Mouse (Mus musculus) MEL (cell line): Measurements from ENCODE around the gene Tbck. TPM values are rescaled to one million over a fixed set of nuclear protein-coding genes. Genes with fewer than 3 reads are reported as not detected.
A peak's percentile ranks its signal among the peaks of the same experiment; 100 is the strongest.

Experiments
- DNase-seq: peaks from one replicate; pipeline ENCODE4 v3.0.0; 2011; ENCODE audit warnings: low read depth, low spot score
- H3K27ac ChIP-seq: 2 replicates; pipeline ENCODE4 v1.5.1; 2012; ENCODE audit warnings: low read depth, mild to moderate bottlenecking, control low read depth, low read length, moderate library complexity; ENCODE audit not compliant: control insufficient read depth
- H3K27me3 ChIP-seq, 2 experiments: fragments of 150-350 bp in 1 of 2; sonication (generic) in 1 of 2; 2 replicates each; pipeline ENCODE4 v1.6.1; 2012; ENCODE audit warnings: low read length in 2 of 2, mild to moderate bottlenecking in 2 of 2, improper control_type of control experiment in 1 of 2, moderate library complexity in 1 of 2; ENCODE audit not compliant: insufficient read depth in 2 of 2, control insufficient read depth in 1 of 2
- H3K36me3 ChIP-seq, 2 experiments: 2 replicates each; pipeline ENCODE4 v1.6.1; 2012 to 2014; ENCODE audit warnings: low read length in 2 of 2, improper control_type of control experiment in 1 of 2, inconsistent platforms in 1 of 2, mild to moderate bottlenecking in 1 of 2; ENCODE audit not compliant: insufficient read depth in 2 of 2, control insufficient read depth in 1 of 2
- H3K4me1 ChIP-seq, 2 experiments: fragments of 150-350 bp in 1 of 2; sonication (generic) in 1 of 2; 2 replicates each; pipeline ENCODE4 v1.6.1; 2012; ENCODE audit warnings: low read length in 2 of 2, improper control_type of control experiment in 1 of 2, mild to moderate bottlenecking in 1 of 2; ENCODE audit not compliant: insufficient read depth in 2 of 2, control insufficient read depth in 1 of 2
- H3K4me3 ChIP-seq, 2 experiments: fragments of 150-350 bp in 1 of 2; sonication (generic) in 1 of 2; 2 replicates each; pipeline ENCODE4 v1.5.1; 2012; ENCODE audit warnings: low read depth in 2 of 2, low read length in 2 of 2, mild to moderate bottlenecking in 2 of 2, moderate library complexity in 2 of 2, control low read depth in 1 of 2, improper control_type of control experiment in 1 of 2; ENCODE audit not compliant: control insufficient read depth in 1 of 2, insufficient read depth in 1 of 2
- H3K79me2 ChIP-seq: 2 replicates; pipeline ENCODE4 v1.6.1; 2012; ENCODE audit warnings: mild to moderate bottlenecking, low read length, moderate library complexity; ENCODE audit not compliant: control insufficient read depth, poor library complexity, insufficient read depth
- H3K9ac ChIP-seq: 2 replicates; pipeline ENCODE4 v1.6.1; 2012; ENCODE audit warnings: low read depth, mild to moderate bottlenecking, control low read depth, low read length, moderate library complexity; ENCODE audit not compliant: control insufficient read depth, poor library complexity, severe bottlenecking
- H3K9me3 ChIP-seq: fragments of 150-350 bp; sonication (generic); replicated peaks from 2 replicates; pipeline ENCODE4 v1.6.1; 2012; ENCODE audit warnings: mild to moderate bottlenecking, low read length, improper control_type of control experiment, moderate library complexity; ENCODE audit not compliant: insufficient read depth
- CTCF ChIP-seq, 3 experiments: IDR thresholded peaks in 2 of 3; conservative IDR thresholded peaks in 1 of 3; 2 replicates each; pipeline ENCODE4 v1.5.1; 2011 to 2012; ENCODE audit warnings: low read length in 3 of 3, low read depth in 2 of 3, mild to moderate bottlenecking in 2 of 3, improper control_type of control experiment in 1 of 3, inconsistent platforms in 1 of 3, mixed read lengths in 1 of 3, moderate library complexity in 1 of 3; ENCODE audit not compliant: control insufficient read depth in 1 of 3, insufficient read depth in 1 of 3, poor library complexity in 1 of 3, severe bottlenecking in 1 of 3
- E2F4 ChIP-seq: IDR thresholded peaks from 2 replicates; pipeline ENCODE4 v1.6.1; 2011; ENCODE audit warnings: low read depth, low read length, improper control_type of control experiment, borderline replicate concordance
- EP300 ChIP-seq, 2 experiments: IDR thresholded peaks; 2 replicates each; pipeline ENCODE4 v1.6.1; 2011; ENCODE audit warnings: improper control_type of control experiment in 2 of 2, low read length in 2 of 2, low read depth in 1 of 2, mild to moderate bottlenecking in 1 of 2
- ETS1 ChIP-seq: IDR thresholded peaks from 2 replicates; pipeline ENCODE4 v1.6.1; 2012; ENCODE audit warnings: low read depth, mild to moderate bottlenecking, inconsistent platforms, low read length, improper control_type of control experiment, moderate library complexity
- GATA1 ChIP-seq: IDR thresholded peaks from 2 replicates; pipeline ENCODE4 v1.6.1; 2011; ENCODE audit warnings: low read depth, low read length, improper control_type of control experiment
- MAX ChIP-seq: IDR thresholded peaks from 2 replicates; pipeline ENCODE4 v1.6.1; 2011; ENCODE audit warnings: low read length, improper control_type of control experiment
- MYC ChIP-seq: IDR thresholded peaks from 2 replicates; pipeline ENCODE4 v1.6.1; 2011; ENCODE audit warnings: low read depth, mild to moderate bottlenecking, low read length, improper control_type of control experiment, moderate library complexity
- NRF1 ChIP-seq: IDR thresholded peaks from 2 replicates; pipeline ENCODE4 v1.6.1; 2014; ENCODE audit warnings: low read depth, mild to moderate bottlenecking, inconsistent platforms, low read length, improper control_type of control experiment, moderate library complexity; ENCODE audit not compliant: poor library complexity, insufficient read depth, severe bottlenecking
- POLR2AphosphoS2 ChIP-seq: IDR thresholded peaks from 2 replicates; pipeline ENCODE4 v1.6.1; 2011; ENCODE audit warnings: low read length, improper control_type of control experiment
- RAD21 ChIP-seq: IDR thresholded peaks from 2 replicates; pipeline ENCODE4 v1.6.1; 2011; ENCODE audit warnings: mild to moderate bottlenecking, low read depth, low read length, improper control_type of control experiment
- SIN3A ChIP-seq: IDR thresholded peaks from 2 replicates; pipeline ENCODE4 v1.6.1; 2012; ENCODE audit warnings: low read length, improper control_type of control experiment, inconsistent platforms
- SMC3 ChIP-seq: IDR thresholded peaks from 2 replicates; pipeline ENCODE4 v1.6.1; 2011; ENCODE audit warnings: low read depth, low read length, improper control_type of control experiment
- TBP ChIP-seq: IDR thresholded peaks from 2 replicates; pipeline ENCODE4 v1.8.0; 2011; ENCODE audit warnings: low read depth, low read length, improper control_type of control experiment
- TCF12 ChIP-seq: IDR thresholded peaks from 2 replicates; pipeline ENCODE4 v1.6.1; 2014; ENCODE audit warnings: low read depth, mild to moderate bottlenecking, inconsistent platforms, low read length, improper control_type of control experiment, moderate library complexity
- ZKSCAN1 ChIP-seq: IDR thresholded peaks from 2 replicates; pipeline ENCODE4 v1.6.1; 2012; ENCODE audit warnings: low read depth, mild to moderate bottlenecking, inconsistent platforms, low read length, improper control_type of control experiment, moderate library complexity
- ZNF384 ChIP-seq: IDR thresholded peaks from 2 replicates; pipeline ENCODE4 v1.6.1; 2012; ENCODE audit warnings: low read depth, mild to moderate bottlenecking, inconsistent platforms, low read length, improper control_type of control experiment
- polyA plus RNA-seq, 2 experiments: library from polyadenylated mRNA; stranded (reverse) in 1 of 2; unstranded in 1 of 2; fragments of >175 nt in 1 of 2; fragments of >200 nt in 1 of 2; gene quantifications; 2 replicates each; pipeline versions ENCODE4 v1.2.1 to v1.2.4; 2012; ENCODE audit warnings: low replicate concordance in 2 of 2, low read depth in 1 of 2; ENCODE audit not compliant: insufficient read length in 2 of 2, insufficient read depth in 1 of 2, missing spikeins in 1 of 2
- total RNA-seq: library from RNA; depleted of rRNA; stranded (reverse); fragments of 300-350 nt; gene quantifications from 2 replicates; pipeline ENCODE4 v1.2.3, GENCODE M21; 2012

Tbck gene
- total and polyA plus RNA-seq, 3 experiments = 4.6 to 7.5 TPM; not detected in 1

- peak; percentile 83 for TF ChIP-seq SIN3A
- TF ChIP-seq ZNF384 = no peak
Measured at GRCm38 (mm10) chr3:132747766-132748165, 63.8 kb downstream of the Tbck start (continued).

GRCm38 (mm10) chr3:132748750-132749149 is 64.8 kb downstream of the Tbck start:
- no peaks in the 10 kb centered on the region for H3K79me2 ChIP-seq
- peaks cover 13 to 16% of the 10 kb centered on the region in 2 experiments for H3K4me1 ChIP-seq
- DNase-seq = peak; percentile 55
- peak overlapping the region; percentile 91 for H3K27ac ChIP-seq
- H3K9ac ChIP-seq = no peak overlapping the region
- TF ChIP-seq MAX = peak; percentile 17; the same call in 1 of the 2 replicates
- TF ChIP-seq GATA1 = peak; percentile 60
- no peak for TF ChIP-seq POLR2AphosphoS2
- peak in 1 of 2 experiments; percentile 6; a peak in 1 of 4 replicates for TF ChIP-seq EP300 (IDR thresholded peaks at IDR 0.05; ENCODE audit: low read depth in 1 of 2, low read length in 2 of 2)
- H3K9me3 ChIP-seq = no peaks in the 10 kb centered on the region
- H3K4me3 ChIP-seq = no peak overlapping the region
- H3K27me3 ChIP-seq = no peaks in the 10 kb centered on the region
- peaks cover 0 to 28% of the 10 kb centered on the region in 2 experiments; a peak in 2 of 4 replicates for H3K36me3 ChIP-seq

- no peak overlapping the region for H3K9ac ChIP-seq
- H3K9me3 ChIP-seq = no peaks in the 10 kb centered on the region
- no peak overlapping the region for H3K4me3 ChIP-seq
- H3K4me1 ChIP-seq = peaks cover 6 to 12% of the 10 kb centered on the region in 2 experiments; a peak in 3 of 4 replicates
- no peak overlapping the region for H3K27ac ChIP-seq
- peaks cover 0 to 11% of the 10 kb centered on the region in 2 experiments; a peak in 3 of 4 replicates for H3K36me3 ChIP-seq
- TF ChIP-seq CTCF (IDR thresholded peaks at IDR 0.05 in 2 of 3, conservative IDR thresholded peaks at IDR 0.05 in 1 of 3; ENCODE audit: control insufficient read depth in 1 of 3, insufficient read depth in 1 of 3, low read depth in 2 of 3, low read length in 3 of 3, poor library complexity in 1 of 3, severe bottlenecking in 1 of 3) (no peak), E2F4 (no peak), NRF1 (no peak), ZKSCAN1 (no peak), SMC3 (no peak), MYC (no peak), POLR2AphosphoS2 (no peak), ETS1 (no peak), RAD21 (no peak), TBP (no peak), TCF12 (no peak)
- DNase-seq = no peak
- H3K27me3 ChIP-seq = no peaks in the 10 kb centered on the region
- H3K79me2 ChIP-seq = no peaks in the 10 kb centered on the region
Measured at GRCm38 (mm10) chr3:132752772-132753171, 68.8 kb downstream of the Tbck start.
